Mouse (Mus musculus) C3H10T1/2 (cell line): ENCODE measurements around the gene Nxt1. TPM values are rescaled to one million over a fixed set of nuclear protein-coding genes. Genes with fewer than 3 reads are reported as not detected.

Source experiments
- polyA plus RNA-seq, 2 experiments: library from polyadenylated mRNA; unstranded; fragments of >200 nt; fragmentation: generic; extraction: Trizol; gene quantifications; one replicate each; pipeline ENCODE4 v1.2.1; 2012; ENCODE audit warnings: missing spikeins in 2 of 2

Nxt1 gene
- 10 to 100 TPM; 29.2 to 41.3 TPM for polyA plus RNA-seq

DNA sequence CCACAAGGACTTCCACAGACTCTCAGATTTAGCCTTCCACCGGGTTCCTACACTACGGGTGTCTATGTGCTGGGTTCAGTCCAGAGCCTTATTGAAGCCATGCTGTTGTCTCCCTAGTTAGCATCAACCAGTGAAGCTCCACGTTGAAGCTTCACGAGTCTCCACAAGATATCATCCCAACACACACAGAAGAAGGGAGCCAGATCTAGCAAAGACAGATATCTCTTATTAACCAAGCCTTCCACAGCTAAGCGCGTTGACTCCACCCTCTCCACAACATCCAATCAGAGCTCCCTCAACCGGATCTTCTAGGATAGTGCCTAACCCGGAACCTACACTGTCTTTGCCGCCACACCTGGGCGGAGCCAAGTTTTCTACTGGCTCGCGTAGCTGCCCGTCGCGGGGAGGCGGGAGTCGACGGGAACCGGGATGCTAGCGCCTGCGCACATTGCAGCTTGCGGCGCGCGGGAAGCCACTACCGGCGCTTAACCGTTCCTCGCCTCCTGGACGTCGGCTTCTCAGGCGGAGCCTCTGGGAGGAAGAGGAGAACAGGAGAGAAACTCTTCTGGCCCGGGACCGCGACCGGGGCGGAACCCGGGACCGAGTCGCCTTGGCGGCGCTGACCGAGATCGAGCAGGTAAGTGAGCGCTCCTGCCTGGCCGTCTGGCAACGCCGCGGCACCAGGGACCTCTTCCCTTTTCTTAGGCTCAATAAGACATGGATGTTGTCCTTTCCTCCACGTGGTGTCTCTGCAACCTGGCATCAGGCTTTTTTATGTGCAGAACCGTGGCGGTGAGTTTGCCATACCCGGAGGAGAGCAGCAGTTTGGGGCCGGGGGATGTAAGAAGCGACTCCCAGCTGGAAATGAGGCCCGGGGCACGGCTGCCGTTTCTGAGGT is at the start of gene Nxt1:
Gene Nxt1 (plus strand): TSS at position 403 of the 898 bp plus-strand sequence.

DNA sequence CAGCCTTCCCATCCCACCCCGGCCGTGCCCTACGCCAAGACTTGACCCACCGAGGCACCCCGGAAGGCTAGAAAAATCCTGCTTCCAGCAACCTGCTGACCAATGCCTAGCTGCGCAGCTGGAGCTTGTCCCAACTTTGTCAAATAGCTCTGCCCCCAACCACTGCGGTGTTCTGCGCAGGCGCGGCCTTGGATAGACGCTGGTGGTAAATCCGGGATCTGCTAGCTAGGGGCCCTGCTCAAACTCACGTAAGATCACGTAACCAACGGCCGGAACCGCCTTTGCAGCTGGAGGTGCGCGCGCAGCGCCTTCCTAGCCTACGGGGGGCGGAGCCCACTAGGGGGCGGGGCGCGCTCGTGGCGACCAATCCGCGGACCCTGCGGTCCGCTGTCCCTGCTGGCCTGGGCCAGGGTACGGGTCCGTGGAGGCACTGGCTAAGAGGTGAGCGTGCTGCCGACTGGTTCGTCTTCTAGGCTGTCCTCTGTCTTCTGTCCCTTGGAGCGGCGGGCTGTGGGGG is 8.4 kb downstream of the Nxt1 start, which contains the start of gene Gzf1:
Gene Gzf1 (plus strand): TSS at position 249 of the 517 bp plus-strand sequence.

Other genes starting within 250 kb of the Nxt1 start
- gene Cd93, start 229.0 kb upstream of the Nxt1 start, polyA plus RNA-seq, result under 1 TPM; under 0.01 to 0.06 TPM
- gene Gzf1, start 8.4 kb downstream of the Nxt1 start, polyA plus RNA-seq, result 1 to 10 TPM in 1 of 2 experiments, under 1 TPM in 1; 0.50 to 8.0 TPM
- gene Napb, start 59.9 kb downstream of the Nxt1 start, polyA plus RNA-seq, result under 1 TPM; 0.07 to 0.67 TPM
- gene Cstl1, start 77.8 kb downstream of the Nxt1 start, polyA plus RNA-seq, result not detected
- gene Cst11, start 98.9 kb downstream of the Nxt1 start, polyA plus RNA-seq, result not detected
- not detected for gene 8030411F24Rik, start 109.4 kb downstream of the Nxt1 start, polyA plus RNA-seq
- gene Cst12, start 116.8 kb downstream of the Nxt1 start, polyA plus RNA-seq, result not detected
- not detected for gene Cst8, start 126.2 kb downstream of the Nxt1 start, polyA plus RNA-seq
- not detected for gene Cst13, start 147.5 kb downstream of the Nxt1 start, polyA plus RNA-seq
- gene Cst9, start 162.5 kb downstream of the Nxt1 start, polyA plus RNA-seq, result not detected
- under 1 TPM; 0.11 to 0.15 TPM for gene 9230104L09Rik, start 192.4 kb downstream of the Nxt1 start, polyA plus RNA-seq
- gene Cst3, start 203.1 kb downstream of the Nxt1 start, polyA plus RNA-seq, result 1,000 to 10,000 TPM in 1 of 2 experiments, 100 to 1,000 TPM in 1; 886 to 2,472 TPM